17 mouse cellular contexts compared by ENCODE assay signal in the genomic region with DNA sequence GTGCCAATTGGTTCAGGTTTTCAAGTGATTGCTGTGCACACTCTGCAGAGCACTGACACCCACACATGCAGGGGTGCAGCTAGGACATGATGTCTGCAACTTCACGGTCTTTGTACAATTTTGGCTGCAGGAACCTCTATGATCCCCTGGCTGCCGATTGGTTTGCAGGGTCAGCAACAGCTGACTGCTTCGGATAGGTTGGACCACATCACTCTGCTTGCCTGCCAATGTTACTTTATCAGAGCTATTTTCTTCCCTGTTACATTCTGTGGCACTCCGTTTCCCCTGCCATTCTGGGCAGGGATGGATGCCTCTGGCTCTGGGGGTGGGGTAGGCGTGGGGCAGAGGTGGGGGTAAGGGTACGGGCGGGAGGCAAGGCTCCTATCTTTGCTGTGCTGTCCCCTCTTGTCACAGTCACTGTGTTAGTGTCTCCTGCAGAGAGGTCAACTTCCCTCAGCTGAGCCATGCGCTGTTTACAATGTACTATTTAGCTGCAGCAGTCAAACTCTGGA. TPM values are rescaled to one million over a fixed set of nuclear protein-coding genes. Genes with fewer than 3 reads are reported as not detected.
DNase-seq lines count a peak whose midpoint lies in the region; ATAC-seq and TF ChIP-seq lines count a peak whose summit lies in the region.
"Had no signal": no experiment of that assay in that cellular context is flagged by ENCODE, and none has a peak within 500 bp of the region (broad histone marks: within the 10 kb centered on the region; RNA-seq: fewer than 3 reads in every experiment).

No protein-coding gene starts in this region.

- no peaks in the 10 kb centered on the region for H3K36me3 ChIP-seq in lung, embryonic 14.5 days (ENCODE audit: insufficient read depth)
- H3K36me3 ChIP-seq in heart, embryonic 14.5 days (ENCODE audit: control insufficient read depth, insufficient read depth, low read length), result peaks cover 48% of the 10 kb centered on the region
- H3K36me3 ChIP-seq: limb, embryonic 12.5 days; midbrain, embryonic 15.5 days had no signal

- 39% methylated on average over 8 of the region's 8 CpGs for WGBS in lung, embryonic 14.5 days
- WGBS in lung, adult 2 months, result 43% methylated on average over 8 of the region's 8 CpGs
- 40% methylated on average over 8 of the region's 8 CpGs for WGBS in heart, embryonic 14.5 days

- 0 out of 2 replicates have a peak, but pooled peaks have one; percentile 27 for ATAC-seq in lung, embryonic 14.5 days (ENCODE audit: insufficient read depth)
- ATAC-seq in heart, embryonic 14.5 days (ENCODE audit: insufficient number of reproducible peaks, insufficient read depth, low FRiP score, low read depth), result peak; percentile 64; the same call in 1 of the 2 replicates
- ATAC-seq: forebrain, embryonic 16.5 days; midbrain, embryonic 15.5 days had no signal

- no peak overlapping the region for H3K4me3 ChIP-seq in lung, embryonic 14.5 days (ENCODE audit: low read depth, low read length)
- H3K4me3 ChIP-seq in lung, adult 2 months (replicated peaks; ENCODE audit: extremely low read depth, low read depth, low read length), result no peak overlapping the region
- H3K4me3 ChIP-seq in heart, embryonic 14.5 days (ENCODE audit: control insufficient read depth in 1 of 2, insufficient read depth in 1 of 2, low read depth in 1 of 2, low read length in 2 of 2), result no peak overlapping the region
- H3K4me3 ChIP-seq: limb, embryonic 12.5 days; midbrain, embryonic 15.5 days had no signal

- H3K4me2 ChIP-seq in lung, embryonic 14.5 days, result no peak overlapping the region
- no peak overlapping the region for H3K4me2 ChIP-seq in heart, embryonic 14.5 days (ENCODE audit: low read length)
- H3K4me2 ChIP-seq: limb, embryonic 12.5 days; midbrain, embryonic 15.5 days had no signal

- peak; percentile 13 for DNase-seq in gastrocnemius, postnatal 14 days
- DNase-seq in gastrocnemius, postnatal 10 days, result no peak
- no peak for DNase-seq in lung, embryonic 14.5 days
- no peak for DNase-seq in lung, adult 2 months
- DNase-seq in layer of hippocampus, postnatal 10 days (ENCODE audit: low spot score in 2 of 2), result peak; percentile 16 to 25
- no peak for DNase-seq in spleen, adult 12 weeks (ENCODE audit: low spot score)
- DNase-seq in kidney, postnatal 36 days, result no peak
- DNase-seq: adrenal gland, postnatal 10 days; B cell, adult 2 months; cerebellum, adult 9-11 months; kidney, adult 2 months; lung, postnatal 4 days had no signal

- no peaks in the 10 kb centered on the region for H3K27me3 ChIP-seq in lung, embryonic 14.5 days (ENCODE audit: insufficient read depth, low read length)
- H3K27me3 ChIP-seq in heart, embryonic 14.5 days (ENCODE audit: control insufficient read depth, insufficient read depth, low read length), result no peaks in the 10 kb centered on the region
- H3K27me3 ChIP-seq: midbrain, embryonic 15.5 days had no signal

- no peaks in the 10 kb centered on the region for H3K9me3 ChIP-seq in lung, embryonic 14.5 days (ENCODE audit: low read depth, low read length)
- H3K9me3 ChIP-seq in heart, embryonic 14.5 days (ENCODE audit: control insufficient read depth, low read length), result no peaks in the 10 kb centered on the region
- H3K9me3 ChIP-seq: limb, embryonic 12.5 days; midbrain, embryonic 15.5 days had no signal

- no peak overlapping the region for H3K27ac ChIP-seq in lung, embryonic 14.5 days (ENCODE audit: low read depth)
- H3K27ac ChIP-seq in heart, embryonic 14.5 days (replicated peaks in 1 of 2; ENCODE audit: control insufficient read depth in 1 of 2, insufficient read depth in 1 of 2, low read depth in 2 of 2, low read length in 2 of 2), result peak overlapping the region in 1 of 2 experiments; percentile 2; a peak in 1 of 4 replicates
- H3K27ac ChIP-seq: limb, embryonic 12.5 days; midbrain, embryonic 15.5 days had no signal

- intact Hi-C loops in gastrocnemius, postnatal 14 days (cut with DNase I; ENCODE audit: low total_unique reads), result no loop called here

- H3K9ac ChIP-seq in lung, embryonic 14.5 days, result no peak overlapping the region
- no peak overlapping the region for H3K9ac ChIP-seq in heart, embryonic 14.5 days (ENCODE audit: low read length)
- H3K9ac ChIP-seq: limb, embryonic 12.5 days; midbrain, embryonic 15.5 days had no signal

- H3K4me1 ChIP-seq in lung, embryonic 14.5 days (ENCODE audit: insufficient read depth), result no peaks in the 10 kb centered on the region
- H3K4me1 ChIP-seq in lung, adult 2 months (ENCODE audit: control insufficient read depth, insufficient read depth, low read length), result no peaks in the 10 kb centered on the region
- H3K4me1 ChIP-seq in heart, embryonic 14.5 days (ENCODE audit: control insufficient read depth in 2 of 2, insufficient read depth in 2 of 2, low read length in 2 of 2), result peaks cover 0 to 5% of the 10 kb centered on the region in 2 experiments; a peak in 1 of 4 replicates
- H3K4me1 ChIP-seq: limb, embryonic 12.5 days; midbrain, embryonic 15.5 days had no signal

- TF ChIP-seq CTCF in lung, embryonic 14.5 days (IDR thresholded peaks at IDR 0.05; ENCODE audit: low read depth), result no peak
- TF ChIP-seq CTCF in lung, adult 2 months (IDR thresholded peaks at IDR 0.05; ENCODE audit: insufficient read depth, low read length), result no peak

- TF ChIP-seq POLR2A in lung, adult 2 months (IDR thresholded peaks at IDR 0.05; ENCODE audit: borderline replicate concordance, extremely low read depth, low read depth, low read length), result no peak

RNA-seq across cellular contexts. Expression of gene B3galt5, which starts 6.5 kb away (rescaled TPM):
- total RNA-seq in gastrocnemius, postnatal 14 days (2021), result under 1 TPM; 0.11 to 0.23 TPM
- under 1 TPM; 0.16 to 0.26 TPM for total RNA-seq in gastrocnemius, postnatal 10 days (2021)
- polyA plus RNA-seq in lung, embryonic 14.5 days (2014; fragmentation: Nextera tagmentation; extraction: Ambion mirVana), result 3.6 and 5.3 TPM in 2 replicates
- polyA plus RNA-seq in lung, adult 2 months (2012; rRNA removed), result 0.35 TPM in 1 of 2 replicates, not detected in the other
- 0.04 TPM in 1 of 2 replicates, not detected in the other for polyA plus RNA-seq in heart, embryonic 14.5 days (2014; fragmentation: Nextera tagmentation; extraction: Ambion mirVana)
- total RNA-seq in layer of hippocampus, postnatal 10 days (2021), result 10 to 100 TPM; 16.7 to 17.2 TPM
- total RNA-seq: ES-E14 had no signal

RNA-seq across cellular contexts. Expression of gene Sh3bgr, which starts 28.9 kb away (rescaled TPM):
- total RNA-seq in gastrocnemius, postnatal 14 days (2021), result 1,000 to 10,000 TPM in 1 of 2 experiments, 100 to 1,000 TPM in 1; 977 to 1,012 TPM
- 100 to 1,000 TPM; 810 to 907 TPM for total RNA-seq in gastrocnemius, postnatal 10 days (2021)
- 1.9 and 6.6 TPM in 2 replicates for polyA plus RNA-seq in lung, embryonic 14.5 days (2014; fragmentation: Nextera tagmentation; extraction: Ambion mirVana)
- polyA plus RNA-seq in lung, adult 2 months (2012; rRNA removed), result 8.4 and 18.2 TPM in 2 replicates
- polyA plus RNA-seq in heart, embryonic 14.5 days (2014; fragmentation: Nextera tagmentation; extraction: Ambion mirVana), result 487 and 508 TPM in 2 replicates
- total RNA-seq in layer of hippocampus, postnatal 10 days (2021), result 1 to 10 TPM; 2.6 to 3.1 TPM

RNA-seq across cellular contexts. Expression of gene Lca5l, which starts 37.0 kb away (rescaled TPM):
- total RNA-seq in gastrocnemius, postnatal 14 days (2021), result 1 to 10 TPM in 1 of 2 experiments, under 1 TPM in 1; 0.84 to 1.0 TPM
- total RNA-seq in gastrocnemius, postnatal 10 days (2021), result 1 to 10 TPM; 1.2 to 1.5 TPM
- polyA plus RNA-seq in lung, embryonic 14.5 days (2014; fragmentation: Nextera tagmentation; extraction: Ambion mirVana), result 1.1 and 1.9 TPM in 2 replicates
- polyA plus RNA-seq in lung, adult 2 months (2012; rRNA removed), result 0.91 and 1.0 TPM in 2 replicates
- polyA plus RNA-seq in heart, embryonic 14.5 days (2014; fragmentation: Nextera tagmentation; extraction: Ambion mirVana), result 1.8 and 2.0 TPM in 2 replicates
- 1 to 10 TPM; 1.6 TPM for total RNA-seq in layer of hippocampus, postnatal 10 days (2021)

Comparison
In these comparisons a context has a peak if more than half of its experiments do, and no peak if none do; other contexts are left out.
1. DNase-seq: peak in gastrocnemius, postnatal 14 days (single experiment) and layer of hippocampus, postnatal 10 days (2 of 2); none in gastrocnemius, postnatal 10 days (single experiment), lung, embryonic 14.5 days (single experiment), lung, adult 2 months (single experiment), spleen, adult 12 weeks (single experiment) and kidney, postnatal 36 days (0 of 2).
2. RNA of gene B3galt5, which starts 6.5 kb away (total RNA-seq): 16.7 to 17.2 TPM in layer of hippocampus, postnatal 10 days; 0.16 to 0.26 TPM in gastrocnemius, postnatal 10 days and 0.11 to 0.23 TPM in gastrocnemius, postnatal 14 days; every median in the first group is over 10 times any median in the second.
3. RNA of gene Sh3bgr, which starts 28.9 kb away (total RNA-seq): 977 to 1,012 TPM in gastrocnemius, postnatal 14 days and 810 to 907 TPM in gastrocnemius, postnatal 10 days; 2.6 to 3.1 TPM in layer of hippocampus, postnatal 10 days; every median in the first group is over 100 times any median in the second.